Mouse (Mus musculus): ENCODE data around the gene Itgb5. TPM values are rescaled to one million over a fixed set of nuclear protein-coding genes. Genes with fewer than 3 reads are reported as not detected.
A peak's percentile ranks its signal among the peaks of the same experiment; 100 is the strongest.

Gene Itgb5
- polyA plus RNA-seq, 1 experiment from 2014 or later, result 13.3 TPM

GRCm38 (mm10) chr16:33810002-33810401, 19.5 kb upstream of the Itgb5 start:
- Histone ChIP-seq H3K9ac (replicated peaks) (no peak overlapping the region), H3K27ac (replicated peaks) (no peak overlapping the region), H3K4me3 (no peak overlapping the region), H3K36me3 (no peaks in the 10 kb centered on the region), H3K4me1 (no peaks in the 10 kb centered on the region), H3K4me2 (replicated peaks) (no peak overlapping the region), H3K27me3 (no peaks in the 10 kb centered on the region), H3K9me3 (no peaks in the 10 kb centered on the region)
- no peak for ATAC-seq (replicated peaks)
- 68% methylated on average over 3 of the region's 3 CpGs for WGBS

GRCm38 (mm10) chr16:33818413-33819165, 10.9 kb upstream of the Itgb5 start:
- Histone ChIP-seq H3K27ac (replicated peaks) (no peak overlapping the region), H3K4me2 (replicated peaks) (no peak overlapping the region), H3K27me3 (peaks cover 5% of the 10 kb centered on the region; the same call in 1 of the 2 replicates), H3K4me3 (no peak overlapping the region), H3K4me1 (no peaks in the 10 kb centered on the region), H3K36me3 (no peaks in the 10 kb centered on the region), H3K9ac (replicated peaks) (no peak overlapping the region), H3K9me3 (no peaks in the 10 kb centered on the region)
- no peak for ATAC-seq (replicated peaks)
- WGBS, result 95% methylated on average over 7 of the region's 7 CpGs

DNA sequence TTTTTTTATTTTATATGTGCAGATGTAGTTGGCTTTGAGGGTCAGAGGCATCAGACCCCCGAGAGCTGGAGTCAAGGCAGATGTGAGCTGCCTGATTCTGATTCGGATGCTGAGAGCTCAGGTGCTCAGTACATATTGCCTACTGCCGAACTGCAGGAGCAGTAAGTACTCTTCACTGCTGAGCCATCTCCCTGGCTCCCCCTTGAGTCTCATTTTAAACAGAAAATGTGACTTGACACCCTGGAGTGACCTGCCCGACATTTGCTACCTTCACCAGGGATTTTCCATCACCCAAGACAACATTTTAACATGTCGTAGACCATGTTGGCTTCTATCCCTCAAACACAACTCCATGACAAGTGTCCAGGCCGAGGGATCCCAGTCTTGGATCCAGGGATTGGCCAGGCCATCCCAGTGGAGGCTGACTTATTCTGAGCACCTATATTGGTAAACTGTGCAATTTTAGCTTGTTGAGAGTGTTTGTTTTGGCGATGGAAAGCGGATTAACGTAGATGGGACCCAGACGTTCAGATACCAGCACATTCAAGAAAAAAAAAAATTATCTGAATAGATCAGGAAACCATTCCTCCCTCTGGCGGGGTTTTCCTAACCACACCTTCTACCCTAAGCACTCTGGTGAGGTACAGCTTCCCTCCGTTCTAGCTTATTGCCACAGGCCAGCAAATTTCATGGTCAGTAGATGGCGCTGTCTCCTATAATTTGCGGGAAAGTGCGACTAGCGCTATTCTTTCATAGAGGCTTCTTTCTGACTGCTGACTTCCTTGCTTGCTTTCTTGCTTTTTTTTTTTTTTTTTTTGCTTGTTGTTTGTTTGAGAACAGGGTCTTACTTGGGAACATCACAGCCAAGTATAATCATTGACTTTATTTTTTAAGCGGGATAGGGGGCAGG, 8.9 kb upstream of the Itgb5 start:
- no peaks in the 10 kb centered on the region for H3K9me3 ChIP-seq
- WGBS, result 19% methylated on average over 17 of the region's 17 CpGs
- no peak overlapping the region for H3K4me2 ChIP-seq (replicated peaks)
- H3K27ac ChIP-seq (replicated peaks), result no peak overlapping the region
- no peak overlapping the region for H3K4me3 ChIP-seq
- H3K27me3 ChIP-seq, result peaks cover 5% of the 10 kb centered on the region; the same call in 1 of the 2 replicates
- H3K9ac ChIP-seq (replicated peaks), result no peak overlapping the region
- peak; percentile 61; the same call in 1 of the 2 replicates for ATAC-seq (replicated peaks)
- H3K4me1 ChIP-seq, result no peaks in the 10 kb centered on the region
- H3K36me3 ChIP-seq, result no peaks in the 10 kb centered on the region

DNA sequence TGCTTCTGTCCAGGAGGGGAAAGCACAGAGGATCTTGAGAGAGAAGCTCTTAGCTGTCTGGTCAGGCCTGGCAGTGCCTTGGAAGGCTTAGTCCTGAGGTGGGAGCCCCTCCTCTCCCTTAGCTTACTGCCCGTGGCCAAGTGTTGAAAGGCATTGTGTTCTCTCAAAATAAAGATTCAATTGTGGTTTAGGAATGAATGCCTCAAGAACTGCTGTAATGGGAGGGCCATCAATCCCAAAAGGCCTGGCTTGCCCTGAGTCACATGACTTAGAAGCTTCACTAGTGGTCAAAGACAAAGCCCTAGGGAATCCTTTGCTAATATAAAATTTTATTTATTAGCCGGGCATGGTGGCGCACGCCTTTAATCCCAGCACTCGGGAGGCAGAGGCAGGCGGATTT, 4.9 kb upstream of the Itgb5 start:
- Histone ChIP-seq H3K27me3 (peaks cover 9% of the 10 kb centered on the region; the same call in 1 of the 2 replicates), H3K9me3 (no peaks in the 10 kb centered on the region), H3K4me2 (replicated peaks) (no peak overlapping the region), H3K4me1 (peaks cover 6% of the 10 kb centered on the region), H3K27ac (replicated peaks) (no peak overlapping the region), H3K9ac (replicated peaks) (no peak overlapping the region), H3K36me3 (no peaks in the 10 kb centered on the region), H3K4me3 (no peak overlapping the region)
- 77% methylated on average over 6 of the region's 6 CpGs for WGBS
- no peak for ATAC-seq (replicated peaks)

DNA sequence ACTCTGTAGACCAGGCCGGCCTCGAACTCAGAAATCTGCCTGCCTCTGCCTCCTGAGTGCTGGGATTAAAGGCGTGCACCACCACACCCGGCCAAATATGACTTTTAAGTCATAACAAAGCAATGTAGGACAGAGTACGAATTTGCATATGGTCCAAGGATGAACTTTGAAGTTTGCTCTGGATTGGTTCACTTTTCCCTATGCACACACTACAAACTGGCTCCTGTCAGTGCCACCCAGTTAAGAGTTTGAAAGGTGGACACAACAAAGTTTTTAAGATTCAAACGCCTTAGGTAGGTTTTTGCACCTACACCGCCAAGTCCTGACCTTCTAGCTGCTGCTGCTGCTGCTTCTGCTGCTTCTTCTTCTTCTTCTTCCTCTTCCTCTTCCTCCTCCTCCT, 969 bp upstream of the Itgb5 start:
- Histone ChIP-seq H3K27ac (replicated peaks) (no peak overlapping the region), H3K36me3 (no peaks in the 10 kb centered on the region), H3K4me2 (replicated peaks) (no peak overlapping the region), H3K4me3 (no peak overlapping the region), H3K9me3 (no peaks in the 10 kb centered on the region), H3K9ac (replicated peaks) (no peak overlapping the region), H3K27me3 (peaks cover 21% of the 10 kb centered on the region), H3K4me1 (peaks cover 33% of the 10 kb centered on the region)
- ATAC-seq (replicated peaks), result no peak
- 88% methylated on average over 7 of the region's 7 CpGs for whole genome bisulfite sequencing

GRCm38 (mm10) chr16:33829842-33830511, 512 bp downstream of the Itgb5 start:
- no peaks in the 10 kb centered on the region for H3K9me3 ChIP-seq
- peak; percentile 55 for ATAC-seq (replicated peaks)
- peaks cover 45% of the 10 kb centered on the region for H3K4me1 ChIP-seq
- H3K9ac ChIP-seq (replicated peaks), result peak overlapping the region; percentile 64
- peak overlapping the region; percentile 71 for H3K4me3 ChIP-seq
- WGBS, result under 1% methylated on average over 68 of the region's 76 CpGs
- peaks cover 28% of the 10 kb centered on the region for H3K27me3 ChIP-seq
- peak overlapping the region; percentile 100 for H3K4me2 ChIP-seq (replicated peaks)
- no peaks in the 10 kb centered on the region for H3K36me3 ChIP-seq
- H3K27ac ChIP-seq (replicated peaks), result no peak overlapping the region

GRCm38 (mm10) chr16:33830512-33831105, 1.1 kb downstream of the Itgb5 start:
- WGBS, result 4% methylated on average over 18 of the region's 18 CpGs
- ATAC-seq (replicated peaks), result no peak
- no peak overlapping the region for H3K9ac ChIP-seq (replicated peaks)
- H3K4me3 ChIP-seq, result peak overlapping the region; percentile 71
- H3K9me3 ChIP-seq, result no peaks in the 10 kb centered on the region
- peak overlapping the region; percentile 100 for H3K4me2 ChIP-seq (replicated peaks)
- no peak overlapping the region for H3K27ac ChIP-seq (replicated peaks)
- peaks cover 45% of the 10 kb centered on the region for H3K4me1 ChIP-seq
- peaks cover 32% of the 10 kb centered on the region for H3K27me3 ChIP-seq
- no peaks in the 10 kb centered on the region for H3K36me3 ChIP-seq

DNA sequence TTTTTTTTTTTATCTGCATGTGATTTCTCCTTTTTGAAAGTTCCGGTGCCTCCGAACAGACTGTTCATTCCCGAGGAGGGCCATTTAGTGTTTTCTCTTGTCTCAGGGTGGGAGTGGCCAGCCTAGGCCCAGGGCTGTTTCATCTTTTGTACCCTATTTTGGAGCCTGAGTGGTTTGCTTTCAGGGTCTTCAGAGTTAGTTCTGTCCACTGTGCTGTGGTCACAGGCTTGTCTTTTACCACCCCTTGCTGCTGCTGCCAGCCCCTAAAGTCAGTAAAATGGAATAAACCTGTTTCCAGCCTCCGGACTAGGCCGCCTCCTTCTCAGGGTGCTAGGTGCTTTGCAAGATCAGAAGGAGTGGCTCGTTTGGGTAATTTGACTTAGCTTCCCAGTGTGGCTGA, 2.6 kb downstream of the Itgb5 start:
- H3K36me3 ChIP-seq, result no peaks in the 10 kb centered on the region
- ATAC-seq (replicated peaks), result no peak
- no peak overlapping the region for H3K9ac ChIP-seq (replicated peaks)
- WGBS, result 39% methylated on average over 6 of the region's 6 CpGs
- H3K4me2 ChIP-seq (replicated peaks), result no peak overlapping the region
- H3K4me1 ChIP-seq, result peaks cover 45% of the 10 kb centered on the region
- peaks cover 34% of the 10 kb centered on the region for H3K27me3 ChIP-seq
- peak overlapping the region; percentile 63; the same call in 1 of the 2 replicates for H3K27ac ChIP-seq (replicated peaks)
- H3K4me3 ChIP-seq, result no peak overlapping the region
- no peaks in the 10 kb centered on the region for H3K9me3 ChIP-seq

GRCm38 (mm10) chr16:33832728-33833428, 3.4 kb downstream of the Itgb5 start:
- Histone ChIP-seq H3K27me3 (peaks cover 34% of the 10 kb centered on the region), H3K36me3 (no peaks in the 10 kb centered on the region), H3K27ac (replicated peaks) (peak overlapping the region; percentile 63), H3K4me2 (replicated peaks) (peak overlapping the region; percentile 43), H3K9ac (replicated peaks) (no peak overlapping the region), H3K9me3 (no peaks in the 10 kb centered on the region), H3K4me3 (peak overlapping the region; percentile 13; the same call in 1 of the 2 replicates), H3K4me1 (peaks cover 45% of the 10 kb centered on the region)
- ATAC-seq (replicated peaks), result peak; percentile 80
- 1% methylated on average over 21 of the region's 21 CpGs for WGBS

DNA sequence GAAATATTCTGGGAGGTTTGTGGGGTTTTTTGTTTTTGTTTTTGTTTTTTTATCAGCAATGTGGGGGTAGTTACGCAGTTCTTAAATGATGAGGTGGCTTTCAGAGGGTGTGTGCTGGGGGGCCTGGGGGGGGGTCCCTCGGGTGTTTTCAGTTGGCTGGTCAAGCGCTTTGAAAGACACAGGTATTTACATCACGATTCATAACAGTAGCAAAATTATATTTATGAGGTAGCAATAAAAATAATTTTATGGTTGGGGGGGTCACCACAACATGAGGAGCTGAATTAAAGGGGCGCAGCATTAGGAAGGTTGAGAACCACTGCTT, 3.9 kb downstream of the Itgb5 start:
- H3K4me1 ChIP-seq, result peaks cover 45% of the 10 kb centered on the region

GRCm38 (mm10) chr16:33833781-33834482, 4.5 kb downstream of the Itgb5 start:
- Histone ChIP-seq H3K4me3 (no peak overlapping the region), H3K4me2 (replicated peaks) (peak overlapping the region; percentile 43), H3K4me1 (peaks cover 44% of the 10 kb centered on the region), H3K27ac (replicated peaks) (peak overlapping the region; percentile 63; the same call in 1 of the 2 replicates), H3K27me3 (peaks cover 34% of the 10 kb centered on the region), H3K36me3 (no peaks in the 10 kb centered on the region), H3K9me3 (no peaks in the 10 kb centered on the region), H3K9ac (replicated peaks) (no peak overlapping the region)
- 4% methylated on average over 25 of the region's 25 CpGs for WGBS
- ATAC-seq (replicated peaks), result no peak

More for the DNA sequence above, 3.9 kb downstream of the Itgb5 start:
- Histone ChIP-seq H3K4me2 (replicated peaks) (peak overlapping the region; percentile 43), H3K4me3 (no peak overlapping the region), H3K36me3 (no peaks in the 10 kb centered on the region), H3K27me3 (peaks cover 34% of the 10 kb centered on the region), H3K9me3 (no peaks in the 10 kb centered on the region), H3K9ac (replicated peaks) (no peak overlapping the region), H3K27ac (replicated peaks) (peak overlapping the region; percentile 63; the same call in 1 of the 2 replicates)
- ATAC-seq (replicated peaks), result no peak
- WGBS, result 5% methylated on average over 5 of the region's 5 CpGs

Data from forebrain, embryonic 15.5 days (tissue).